Mouse (Mus musculus) T-helper 1 cell (primary cell): ENCODE results near the gene Senp5.

Experiments used
- in situ Hi-C: fragments of 300-600 bp; cut with MboI, MseI; formaldehyde crosslinking; loops from one replicate; pipeline ENCODE4 v1.15.1; 2025; ENCODE audit warnings: high pct_unique_total_duplicates

The Senp5 gene

DNA sequence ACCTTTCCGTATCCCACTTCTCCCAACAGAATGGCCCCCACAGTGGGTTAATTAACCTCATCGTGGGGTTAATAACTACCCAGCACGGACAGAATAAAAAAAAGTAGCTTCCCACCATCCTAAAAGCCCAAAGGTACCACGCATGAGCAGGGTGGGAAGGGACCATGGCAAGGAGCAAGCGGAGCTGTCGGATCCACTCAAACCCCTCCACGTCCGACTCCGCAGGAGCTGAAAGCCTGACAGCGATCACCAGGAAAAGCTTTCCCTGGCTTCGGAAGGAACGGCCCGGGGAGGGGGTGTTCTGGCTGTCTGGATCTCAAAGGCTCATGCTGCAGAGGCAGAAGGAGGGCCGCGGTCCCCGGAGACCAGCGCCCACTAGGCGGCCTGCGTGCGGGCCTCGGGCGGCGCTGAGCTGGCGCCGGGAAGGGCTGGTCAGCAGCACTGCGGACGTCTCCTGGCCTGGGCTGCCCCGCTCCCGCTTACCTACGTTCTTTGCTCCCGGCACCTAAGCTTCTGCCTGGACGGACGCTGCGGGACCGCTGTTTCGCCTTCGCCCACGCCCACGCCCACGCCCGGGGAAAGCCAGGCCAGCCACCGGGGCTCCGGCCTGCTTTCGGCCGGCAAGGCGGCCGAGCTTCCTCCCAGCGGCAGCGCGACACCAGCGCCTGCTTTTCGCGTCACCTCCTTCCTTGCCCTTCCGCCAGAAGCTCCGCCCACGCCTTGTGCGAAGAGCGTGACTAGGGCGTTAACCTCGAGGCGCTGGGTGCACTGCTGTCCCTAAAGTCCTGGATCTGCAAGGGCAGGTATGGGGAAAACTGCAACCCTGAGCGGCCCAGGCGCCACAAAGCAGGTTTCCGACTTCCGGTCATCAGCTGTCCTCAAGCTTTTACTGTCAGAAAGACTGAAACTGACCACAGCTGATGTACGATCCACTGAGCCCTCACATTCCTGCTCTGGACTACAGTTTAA lies at the start of gene Senp5:
Gene Senp5 (minus strand): TSS at position 779 of the 969 bp plus-strand sequence.
- in situ Hi-C loops, result loop anchor here (5.0 kb wide), 1 partner anchor 55 kb away; the partner anchor contains the start of genes 0610012G03Rik and Ncbp2

DNA sequence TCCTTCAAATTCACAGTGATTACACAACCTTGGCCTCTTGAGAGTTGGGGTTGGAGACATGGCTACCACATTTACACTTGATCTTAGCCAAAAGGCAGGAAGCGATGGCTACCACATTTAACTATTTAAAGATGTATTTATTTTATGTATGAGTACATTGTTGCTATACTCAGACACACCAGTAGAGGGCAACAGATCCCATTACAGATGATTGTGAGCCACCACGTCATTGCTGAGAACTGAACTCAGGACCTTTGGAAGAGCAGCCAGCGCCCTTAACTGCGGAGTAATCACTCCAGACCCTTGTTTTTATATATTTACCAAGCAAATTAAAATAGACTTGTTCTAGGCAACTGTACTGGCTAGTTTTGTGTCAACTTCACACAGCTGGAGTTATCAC lies 39.3 kb upstream of the Senp5 start:
- in situ Hi-C loops, result no loop called here

DNA sequence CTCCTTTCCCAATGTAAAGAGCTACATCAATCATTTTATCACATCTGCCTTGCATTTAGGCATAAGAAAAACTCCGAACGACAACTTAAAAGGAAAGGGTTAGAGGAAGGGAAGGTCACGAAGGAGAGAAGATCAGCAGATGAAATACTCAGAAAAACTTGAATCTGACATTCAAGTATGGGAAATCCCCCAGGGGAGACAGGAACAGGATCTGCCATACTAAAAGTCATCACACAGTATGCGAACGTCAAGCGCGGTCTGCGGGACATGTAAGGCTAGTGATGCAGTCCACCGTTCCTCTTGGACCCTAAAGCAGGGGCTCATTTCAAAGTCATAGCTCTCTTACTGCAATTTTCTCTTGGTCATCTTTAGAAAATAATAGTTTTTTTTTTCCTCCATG lies 16.6 kb upstream of the Senp5 start:
- in situ Hi-C loops, result no loop called here

DNA sequence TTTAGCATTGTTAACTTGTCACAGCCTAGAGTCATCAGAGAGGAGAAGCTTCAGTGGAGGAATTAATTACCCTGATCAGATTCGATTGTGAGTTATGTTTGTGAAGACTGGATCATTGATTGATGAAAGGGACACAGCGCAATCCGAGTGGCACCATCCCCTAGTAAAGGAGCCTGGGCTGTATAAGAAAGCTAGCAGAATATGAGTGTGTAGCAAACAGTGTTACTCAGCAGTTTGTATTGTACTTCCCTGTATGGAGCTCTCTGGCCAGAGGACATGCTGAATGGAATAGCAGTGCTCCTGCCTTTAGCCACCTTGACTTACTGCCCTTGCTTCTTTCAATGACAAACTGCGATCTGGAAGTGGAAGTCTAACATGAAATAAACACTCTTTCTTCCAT lies 7.2 kb upstream of the Senp5 start:
- in situ Hi-C loops, result no loop called here

DNA sequence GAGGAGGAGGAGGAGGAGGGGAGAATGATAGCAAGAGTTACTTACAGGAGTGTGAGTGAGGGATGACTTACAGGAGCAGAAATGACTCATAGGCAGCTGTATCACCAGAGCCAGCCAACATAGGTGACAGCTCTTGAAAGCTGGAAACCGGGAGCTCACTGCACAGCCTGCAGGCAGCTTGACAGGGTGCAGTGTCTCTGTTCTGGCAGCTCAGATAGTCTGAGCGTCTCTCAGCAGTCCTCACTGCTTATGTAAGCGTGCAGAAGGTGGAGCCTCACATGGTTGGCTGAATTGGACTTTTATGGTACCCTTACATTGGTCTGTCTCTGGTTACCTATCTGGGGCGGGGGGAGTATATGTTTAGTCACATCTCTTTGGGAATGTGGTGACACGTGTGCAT lies 6.8 kb upstream of the Senp5 start:
- in situ Hi-C loops, result no loop called here

DNA sequence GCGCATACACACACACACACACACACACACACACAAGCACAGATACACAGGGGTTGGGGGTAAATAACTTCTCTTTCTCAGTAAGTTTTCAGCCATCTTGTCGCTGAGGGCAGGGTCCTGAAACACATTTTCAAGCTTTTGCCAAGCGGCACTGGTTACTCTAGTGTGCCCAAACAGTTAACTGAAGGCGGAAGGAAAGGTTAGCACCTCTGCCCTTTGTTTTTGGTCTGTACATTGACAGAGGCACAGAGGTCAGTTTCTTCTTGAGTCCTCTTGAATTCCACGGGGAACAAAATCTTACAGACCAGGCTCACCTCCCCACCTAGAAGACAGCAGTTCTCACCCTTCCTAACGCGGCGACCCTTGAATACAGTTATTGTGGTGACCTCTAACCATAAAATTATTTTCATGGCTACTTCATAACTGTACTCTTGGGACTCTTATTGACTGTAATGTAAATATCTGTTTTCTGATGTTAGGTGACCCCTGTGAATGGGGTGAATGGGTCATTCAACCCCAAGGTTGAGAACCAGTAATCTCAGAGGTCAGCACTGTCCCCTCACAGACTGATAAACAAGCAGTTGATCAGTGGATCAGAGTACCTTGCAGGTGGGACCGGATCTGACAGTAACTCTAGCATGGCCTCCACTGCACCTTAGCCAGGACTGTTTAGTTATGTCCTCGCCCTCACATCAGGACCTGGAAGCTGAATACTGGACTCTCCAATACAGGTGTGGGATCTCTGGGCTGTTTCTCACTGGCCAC lies 5.6 kb upstream of the Senp5 start:
- in situ Hi-C loops, result no loop called here

DNA sequence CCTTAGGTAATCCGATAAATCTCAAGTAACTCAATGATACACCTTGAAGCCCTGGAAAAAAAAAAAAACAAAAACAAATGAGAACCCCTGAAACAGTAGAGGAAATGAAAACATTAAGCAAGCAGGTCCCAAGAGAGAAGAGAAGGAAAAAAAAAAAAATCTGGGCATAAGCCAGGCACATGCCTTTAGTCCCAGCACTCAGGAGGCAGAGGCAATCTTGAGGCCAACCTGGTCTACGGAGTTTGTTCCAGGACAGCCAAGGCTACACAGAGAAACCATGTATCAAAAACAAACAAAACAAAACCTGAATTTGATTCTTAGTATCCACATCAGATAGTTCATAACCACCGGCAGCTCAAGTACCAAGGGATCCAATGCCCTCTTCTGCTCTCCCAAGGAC lies 1.6 kb upstream of the Senp5 start:
- in situ Hi-C loops, result loop anchor here (5.0 kb wide), 1 partner anchor 57 kb away; the partner anchor contains the start of genes 0610012G03Rik and Ncbp2

DNA sequence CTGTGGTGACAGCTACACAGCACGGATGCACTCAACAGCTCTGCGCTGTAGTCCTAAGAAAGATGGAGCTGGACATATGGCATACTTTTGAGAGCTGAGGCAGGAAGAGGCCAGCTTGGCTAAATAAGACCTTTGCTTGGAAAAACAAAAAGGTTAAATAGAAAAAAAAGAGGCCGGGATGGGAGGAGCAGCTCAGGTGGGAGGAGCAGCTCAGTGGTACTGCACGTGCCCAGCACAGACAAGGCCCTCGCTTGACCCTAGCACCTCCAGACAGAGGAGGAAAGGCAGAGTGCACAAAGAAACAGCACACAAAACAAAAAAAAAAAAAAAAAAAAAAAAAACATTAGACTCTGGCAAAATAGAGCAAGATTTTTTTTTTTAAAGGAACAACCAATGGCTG lies 6.7 kb downstream of the Senp5 start:
- in situ Hi-C loops, result no loop called here

DNA sequence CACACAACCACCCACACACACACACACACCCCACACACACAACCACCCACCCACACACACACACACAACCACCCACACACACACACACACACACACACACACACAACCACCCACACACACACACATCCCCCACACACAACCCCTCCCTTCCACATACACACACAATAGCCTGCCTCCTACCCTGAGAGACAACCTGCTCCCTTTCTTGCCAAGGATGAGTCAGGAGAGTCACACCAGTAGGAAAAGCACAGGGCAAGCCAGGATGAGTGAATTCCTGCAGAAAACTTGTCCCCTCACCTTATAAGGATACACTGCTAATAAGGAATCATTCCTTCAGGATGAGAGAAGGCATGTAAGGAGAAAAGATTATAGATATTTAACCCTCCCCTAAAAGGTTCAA lies 9.1 kb downstream of the Senp5 start:
- in situ Hi-C loops, result no loop called here

DNA sequence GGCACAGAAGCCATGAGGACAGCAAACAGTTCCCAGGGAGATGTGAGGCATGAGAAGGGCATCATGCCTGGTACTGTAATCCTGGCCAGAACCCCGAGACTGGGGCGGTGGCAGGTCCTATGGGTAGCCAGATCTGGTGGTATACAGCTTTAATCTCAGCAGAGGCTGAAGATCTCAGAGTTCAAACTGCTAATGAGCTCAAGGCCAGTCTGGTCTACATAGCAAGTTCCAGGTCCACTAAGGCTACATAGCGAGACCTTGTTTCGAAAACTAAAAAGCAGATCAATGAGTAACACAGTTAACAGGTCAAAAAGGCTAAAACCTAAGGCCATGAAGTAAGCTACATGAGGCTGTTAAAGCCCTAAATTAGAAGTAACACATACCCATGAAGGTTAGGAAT lies 9.9 kb downstream of the Senp5 start:
- in situ Hi-C loops, result no loop called here

DNA sequence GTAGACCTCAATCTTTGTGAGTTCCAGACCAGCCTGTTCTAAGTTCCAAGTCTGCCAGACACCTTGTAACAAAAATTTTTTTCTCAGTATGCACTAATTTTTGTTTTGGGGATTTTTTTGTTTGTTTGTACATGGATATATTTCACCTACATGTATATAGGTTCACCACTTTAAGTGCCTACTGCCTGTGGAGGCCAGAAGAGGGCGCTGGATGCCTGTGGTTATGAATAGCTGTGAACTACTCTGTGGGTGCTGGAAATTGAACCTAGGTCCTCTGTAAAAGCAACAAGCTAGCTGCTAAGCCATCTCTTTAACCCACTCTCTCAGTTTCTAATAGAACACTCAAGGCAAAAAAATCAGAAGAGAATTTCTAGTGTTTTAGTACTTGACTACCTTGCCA lies 11.0 kb downstream of the Senp5 start:
- in situ Hi-C loops, result no loop called here

DNA sequence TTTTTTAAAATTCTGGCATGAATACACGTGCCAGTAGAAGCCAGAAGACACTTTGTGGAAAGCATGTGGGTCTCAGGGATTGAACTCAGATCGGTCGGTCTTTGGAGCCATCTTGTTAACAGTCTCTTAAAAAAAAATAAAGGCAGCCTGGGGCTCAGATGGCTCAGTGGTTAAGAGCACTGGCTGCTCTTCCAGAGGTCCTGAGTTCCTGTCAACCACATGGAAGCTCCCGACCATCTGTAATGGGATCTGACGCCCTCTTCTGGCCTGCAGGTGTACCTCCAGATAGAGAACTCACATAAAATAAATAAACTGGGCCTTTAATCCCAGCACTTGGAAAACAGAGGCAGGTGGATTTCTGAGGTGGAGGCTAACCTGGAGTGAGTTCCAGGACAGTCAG lies 22.1 kb downstream of the Senp5 start:
- in situ Hi-C loops, result no loop called here

DNA sequence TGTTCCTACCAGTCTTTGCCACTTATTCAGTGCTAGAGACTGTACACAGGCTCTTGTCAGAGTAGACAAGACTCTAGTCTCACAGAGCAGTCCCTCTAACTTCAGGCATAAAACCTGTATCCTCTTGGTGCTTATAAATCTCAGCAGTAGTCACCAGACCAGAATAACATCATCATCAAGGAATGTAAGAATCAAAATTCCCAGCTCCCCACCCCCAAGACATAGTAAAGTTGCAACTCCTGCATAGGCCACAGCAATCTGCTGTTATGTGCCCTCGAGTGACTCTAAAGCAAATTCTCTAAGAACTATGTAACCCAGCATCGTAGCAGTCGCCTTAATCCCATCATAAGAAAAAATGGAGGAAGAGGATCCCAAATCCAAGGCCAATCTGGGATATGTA lies 23.6 kb downstream of the Senp5 start:
- in situ Hi-C loops, result no loop called here

DNA sequence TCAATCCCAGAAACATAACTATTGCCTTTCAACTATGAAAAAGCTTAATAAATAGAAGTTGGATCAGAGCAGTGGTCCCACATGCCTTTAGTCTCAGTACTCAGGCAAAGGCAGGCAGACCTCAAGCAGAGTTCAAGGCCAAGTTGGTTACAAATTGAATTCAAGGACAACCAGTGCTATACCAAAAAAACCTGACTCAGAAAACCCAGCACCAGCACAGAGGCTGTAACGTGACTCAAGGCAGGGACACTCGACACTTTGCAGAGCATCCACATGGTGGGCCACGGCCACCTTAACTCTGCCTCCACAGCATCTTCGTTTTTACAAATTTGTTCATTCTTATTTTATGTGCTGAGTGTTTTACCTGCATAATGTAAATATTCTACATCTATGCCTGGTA lies 27.8 kb downstream of the Senp5 start:
- in situ Hi-C loops, result no loop called here

DNA sequence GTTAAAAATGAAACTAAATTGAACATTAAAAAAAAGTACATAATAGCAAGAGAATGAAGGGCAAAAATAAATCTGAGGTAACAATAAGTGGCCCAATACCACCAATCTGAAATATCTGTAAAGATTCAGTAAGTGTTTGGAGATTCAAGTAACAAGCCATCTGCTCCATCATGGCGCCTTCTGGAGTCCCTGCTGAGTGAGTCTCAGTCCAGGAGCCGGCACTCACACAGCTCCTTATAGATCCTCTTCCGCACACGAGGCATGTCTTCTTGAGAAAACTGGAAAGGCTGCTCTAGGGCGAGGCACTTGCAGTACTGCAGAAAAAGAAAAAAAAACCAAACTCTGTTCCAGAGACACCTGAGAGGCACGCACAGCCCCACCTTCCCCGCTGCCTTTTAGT lies 39.9 kb downstream of the Senp5 start:
- in situ Hi-C loops, result no loop called here

DNA sequence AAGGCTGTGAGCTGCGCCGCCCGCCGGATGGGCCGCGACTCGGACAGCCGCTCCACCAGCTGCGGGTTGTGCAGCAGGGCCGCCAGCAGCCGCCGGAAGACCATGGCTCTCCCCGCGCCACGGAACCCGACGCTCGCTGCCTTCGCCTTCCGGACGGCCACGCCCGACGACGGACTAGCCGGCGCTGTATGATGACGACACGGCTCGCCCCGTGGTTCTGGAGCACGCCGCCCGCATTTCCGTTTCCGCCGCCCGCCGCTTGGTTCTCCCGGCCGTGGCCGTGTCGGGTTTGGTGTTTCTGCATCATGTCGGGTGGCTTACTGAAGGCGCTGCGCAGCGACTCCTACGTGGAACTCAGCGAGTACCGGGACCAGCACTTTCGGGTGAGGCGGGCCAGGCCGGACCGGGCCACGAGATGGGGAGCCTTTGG lies 54.7 kb downstream of the Senp5 start, which contains the start of the genes 0610012G03Rik and Ncbp2:
Gene 0610012G03Rik (minus strand): TSS at position 150 of the 430 bp plus-strand sequence.
Gene Ncbp2 (plus strand): TSS at position 169 of the 430 bp plus-strand sequence.
- in situ Hi-C loops, result loop anchor here (5.0 kb wide), 1 partner anchor 54 kb away; the partner anchor contains the start of gene Senp5

DNA sequence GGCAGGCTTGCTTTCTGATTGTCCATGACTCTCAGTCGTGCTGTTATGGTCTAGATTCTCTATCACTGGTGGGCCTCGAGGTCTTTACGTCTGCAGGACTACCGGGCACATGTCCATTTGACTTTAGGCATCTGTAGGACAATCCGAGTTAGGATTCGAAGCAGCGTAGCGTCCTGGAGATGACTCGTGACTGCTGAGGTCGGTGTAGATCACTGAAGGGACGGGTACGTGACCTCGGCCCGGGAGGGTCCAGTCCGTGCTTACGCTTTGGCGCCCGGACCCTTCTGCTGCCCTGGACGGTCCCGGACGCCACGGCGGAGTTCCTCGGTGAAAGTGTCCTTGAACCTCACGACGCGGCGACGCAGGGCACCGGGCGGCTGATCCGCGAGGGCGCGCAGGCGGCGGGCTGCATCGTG lies 55.2 kb downstream of the Senp5 start:
- in situ Hi-C loops, result loop anchor here (5.0 kb wide), 1 partner anchor 54 kb away; the partner anchor contains the start of gene Senp5

DNA sequence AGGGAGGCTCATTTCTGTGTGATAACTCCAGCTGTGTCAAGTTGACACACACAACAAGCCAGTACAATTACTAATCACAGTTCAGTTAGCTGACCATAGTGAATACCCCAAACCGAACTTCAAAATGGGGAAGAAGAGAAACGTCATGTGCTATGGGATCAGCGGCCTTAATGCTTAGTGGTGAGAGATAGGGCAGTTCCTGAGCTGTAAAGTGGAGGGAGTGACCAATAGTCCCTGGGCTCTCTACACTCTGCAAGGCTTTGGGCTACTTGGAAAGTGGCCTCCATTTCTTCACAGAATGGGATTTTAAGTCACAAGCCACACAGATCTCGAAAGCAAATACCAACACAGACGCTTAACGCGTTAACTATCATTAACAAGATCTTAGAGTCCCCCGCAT lies 55.8 kb downstream of the Senp5 start:
- in situ Hi-C loops, result loop anchor here (5.0 kb wide), 1 partner anchor 55 kb away; the partner anchor contains the start of gene Senp5

DNA sequence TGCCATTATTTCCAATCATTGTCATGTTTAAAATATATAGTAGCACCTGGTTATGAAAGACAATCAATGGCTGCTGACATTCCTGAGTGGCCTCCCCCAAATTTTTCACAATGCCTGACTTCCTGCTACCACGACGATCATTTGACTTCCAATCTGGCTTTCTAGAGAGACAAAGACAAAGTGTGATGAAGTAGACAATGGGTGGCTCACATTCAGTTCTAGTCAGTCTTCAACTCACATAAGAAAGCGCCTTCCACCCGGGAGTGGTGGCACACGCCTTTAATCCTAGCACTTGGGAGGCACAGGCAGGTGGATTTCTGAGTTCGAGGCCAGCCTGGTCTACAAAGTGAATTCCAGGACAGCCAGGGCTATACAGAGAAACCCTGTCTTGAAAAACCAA lies 57.1 kb downstream of the Senp5 start:
- in situ Hi-C loops, result loop anchor here (5.0 kb wide), 1 partner anchor 56 kb away; the partner anchor contains the start of gene Senp5

DNA sequence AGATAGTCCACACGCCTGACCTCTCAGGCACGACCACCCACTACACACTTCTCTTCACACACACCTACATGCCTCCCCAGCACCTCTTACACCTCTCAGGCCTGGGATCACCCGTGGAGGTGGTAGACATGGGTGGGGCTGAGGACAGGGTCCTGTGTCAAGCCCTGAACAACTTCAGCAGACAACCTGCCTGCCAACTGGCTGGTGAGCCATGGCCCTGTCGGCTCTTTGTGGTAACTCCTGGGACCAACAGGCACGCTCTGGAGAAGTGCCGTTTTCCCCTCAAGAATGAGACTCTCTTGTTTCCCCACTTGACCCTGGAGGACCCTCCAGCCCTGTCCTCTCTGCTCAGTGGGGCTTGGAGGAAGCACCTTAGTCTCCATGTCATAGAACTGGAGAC lies 57.7 kb downstream of the Senp5 start:
- in situ Hi-C loops, result loop anchor here (5.0 kb wide), 1 partner anchor 57 kb away; the partner anchor contains the start of gene Senp5

DNA sequence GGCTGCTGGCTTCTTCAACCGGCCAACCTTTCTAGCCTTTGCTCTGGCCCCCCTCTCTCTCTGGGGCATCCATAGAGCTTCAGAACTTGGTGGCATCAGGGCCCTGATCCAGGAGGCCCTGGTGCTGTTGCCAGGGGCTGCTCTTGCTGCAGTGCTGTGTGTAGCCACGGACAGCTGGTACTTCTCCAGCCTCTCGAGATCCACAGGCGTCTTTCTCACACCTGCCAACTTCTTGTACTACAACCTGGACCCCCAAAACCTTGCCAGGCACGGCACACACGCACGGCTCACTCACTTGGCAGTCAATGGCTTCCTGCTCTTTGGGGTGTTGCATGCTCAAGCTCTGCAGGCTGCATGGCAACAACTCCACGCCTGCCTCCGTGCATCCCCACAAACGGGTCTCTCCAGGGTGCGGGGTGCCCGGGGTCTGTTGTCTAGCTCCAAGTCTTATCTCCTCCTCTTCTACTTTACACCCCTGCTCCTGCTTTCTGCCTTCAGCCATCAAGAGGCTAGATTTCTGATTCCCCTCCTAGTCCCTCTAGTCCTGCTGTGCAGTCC lies 58.3 kb downstream of the Senp5 start:
- in situ Hi-C loops, result loop anchor here (5.0 kb wide), 1 partner anchor 58 kb away; the partner anchor contains the start of gene Senp5
